Comparison of ENCODE assay signal across 26 mouse cellular contexts in genomic region chr6:37154051-37154450, GRCm38 (mm10).
"Had no signal": no experiment of that assay in that cellular context is flagged by ENCODE, and none has a peak within 500 bp of the region (broad histone marks: within the 10 kb centered on the region; RNA-seq: fewer than 3 reads in every experiment).

No protein-coding gene starts in this region.

- H3K4me1 ChIP-seq: heart, embryonic 10.5 days; heart, embryonic 12.5 days; hindbrain, embryonic 10.5 days; hindbrain, embryonic 15.5 days; limb, embryonic 12.5 days; liver, embryonic 13.5 days; liver, embryonic 15.5 days had no signal

- H3K27me3 ChIP-seq: heart, embryonic 12.5 days; hindbrain, embryonic 13.5 days; hindbrain, embryonic 15.5 days; limb, embryonic 12.5 days; liver, embryonic 13.5 days; liver, embryonic 15.5 days had no signal

- H3K4me2 ChIP-seq: heart, embryonic 12.5 days; hindbrain, embryonic 13.5 days; hindbrain, embryonic 15.5 days; limb, embryonic 12.5 days; liver, embryonic 11.5 days; liver, embryonic 13.5 days; liver, embryonic 15.5 days had no signal

- H3K4me3 ChIP-seq: gastrocnemius, adult 2 months; heart, adult 2 months; heart, embryonic 10.5 days; heart, embryonic 12.5 days; hindbrain, embryonic 10.5 days; hindbrain, embryonic 13.5 days; hindbrain, embryonic 15.5 days; layer of hippocampus, adult 2 months; limb, embryonic 12.5 days; liver, embryonic 13.5 days; liver, embryonic 15.5 days had no signal

- ATAC-seq: hindbrain, postnatal 0 days; intestine, postnatal 0 days; liver, postnatal 0 days had no signal

- H3K9ac ChIP-seq: heart, embryonic 12.5 days; hindbrain, embryonic 13.5 days; hindbrain, embryonic 15.5 days; limb, embryonic 12.5 days; liver, embryonic 13.5 days; liver, embryonic 15.5 days; liver, postnatal 0 days had no signal

- H3K27ac ChIP-seq: gastrocnemius, adult 2 months; heart, adult 2 months; heart, embryonic 10.5 days; hindbrain, embryonic 10.5 days; hindbrain, embryonic 13.5 days; hindbrain, embryonic 15.5 days; hindbrain, postnatal 0 days; layer of hippocampus, adult 2 months; limb, embryonic 12.5 days; liver, embryonic 13.5 days; liver, embryonic 15.5 days had no signal

- H3K36me3 ChIP-seq: heart, embryonic 10.5 days; heart, embryonic 12.5 days; hindbrain, embryonic 10.5 days; hindbrain, embryonic 13.5 days; hindbrain, embryonic 15.5 days; limb, embryonic 12.5 days; liver, embryonic 13.5 days; liver, embryonic 15.5 days had no signal

- H3K9me3 ChIP-seq: heart, embryonic 10.5 days; heart, embryonic 12.5 days; hindbrain, embryonic 10.5 days; hindbrain, embryonic 13.5 days; hindbrain, embryonic 15.5 days; limb, embryonic 12.5 days; liver, embryonic 13.5 days; liver, embryonic 15.5 days had no signal

- DNase-seq: gastrocnemius, adult 2 months; gastrocnemius, postnatal 10 days; gastrocnemius, postnatal 25 days; heart, adult 2 months; heart, postnatal 10 days; heart, postnatal 4 days; kidney, adult 18-20 months; kidney, adult 8-10 months; kidney, postnatal 10 days; kidney, postnatal 25 days; kidney, postnatal 4 days; left cerebral cortex, postnatal 4 days; liver; liver, embryonic 13.5 days; liver, postnatal 0 days had no signal
